Mouse (Mus musculus): ENCODE data around the gene Mdfi.
A peak's percentile ranks its signal among the peaks of the same experiment; 100 is the strongest.

Gene Mdfi

DNA sequence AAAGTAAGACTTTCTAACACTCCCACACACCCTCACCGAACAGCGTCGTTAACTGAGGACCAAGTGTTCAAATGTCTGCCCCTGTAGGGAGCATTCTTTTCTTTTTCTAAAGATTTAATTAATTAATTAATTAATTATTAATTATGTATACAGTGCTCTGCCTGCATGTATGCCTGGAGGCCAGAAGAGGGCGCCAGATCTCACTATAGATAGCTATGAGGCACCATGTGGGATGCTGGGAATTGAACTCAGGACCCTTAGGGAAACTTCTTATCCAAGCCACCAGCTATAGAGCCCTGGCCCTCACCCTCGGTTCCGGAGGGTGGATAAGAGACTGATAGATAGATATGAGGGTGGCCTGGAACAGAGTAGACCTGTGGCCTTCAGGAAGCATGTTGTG is 13.5 kb upstream of the Mdfi start:
- DNase-seq (ENCODE audit: low spot score in 2 of 2), result no peak

DNA sequence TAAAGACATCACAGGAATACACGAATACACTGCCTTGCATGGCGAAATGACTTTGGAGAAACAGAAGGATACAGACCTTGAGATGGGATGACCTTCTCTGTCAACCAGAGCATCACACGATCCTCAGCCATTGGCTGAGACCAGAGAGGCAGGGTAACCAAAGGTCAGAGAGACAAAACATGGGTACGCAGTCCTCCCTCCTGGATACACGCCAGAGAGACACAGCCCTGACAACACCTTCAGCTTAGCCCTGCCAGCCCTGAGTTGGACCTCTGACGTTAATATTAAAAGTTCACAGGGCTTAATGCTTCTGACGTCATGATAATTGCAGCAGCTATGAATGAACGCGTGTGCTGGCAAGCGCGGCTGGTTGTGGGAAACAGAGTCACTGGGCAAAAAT is 11.1 kb upstream of the Mdfi start:
- no peak for DNase-seq (ENCODE audit: low spot score in 2 of 2)

DNA sequence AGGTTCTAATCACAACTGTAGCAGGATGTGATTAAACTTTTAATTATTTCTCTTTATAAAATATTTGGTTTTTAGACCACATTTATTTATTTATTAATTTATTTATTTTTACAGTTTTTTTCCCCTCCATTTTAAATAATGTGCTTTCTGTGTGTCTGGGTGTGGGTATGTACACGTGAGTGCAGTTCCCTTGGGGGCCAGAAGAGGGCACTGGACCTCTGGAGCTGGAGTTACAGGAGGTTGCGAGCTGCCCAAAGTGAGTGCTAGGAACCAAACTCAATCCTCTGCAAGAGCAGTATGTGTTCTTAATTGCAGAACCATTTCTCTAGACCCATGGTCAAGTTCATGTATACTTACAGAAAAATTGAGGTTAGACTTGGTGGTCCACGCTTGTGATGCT is 9.0 kb upstream of the Mdfi start:
- DNase-seq (ENCODE audit: low spot score in 2 of 2), result no peak

DNA sequence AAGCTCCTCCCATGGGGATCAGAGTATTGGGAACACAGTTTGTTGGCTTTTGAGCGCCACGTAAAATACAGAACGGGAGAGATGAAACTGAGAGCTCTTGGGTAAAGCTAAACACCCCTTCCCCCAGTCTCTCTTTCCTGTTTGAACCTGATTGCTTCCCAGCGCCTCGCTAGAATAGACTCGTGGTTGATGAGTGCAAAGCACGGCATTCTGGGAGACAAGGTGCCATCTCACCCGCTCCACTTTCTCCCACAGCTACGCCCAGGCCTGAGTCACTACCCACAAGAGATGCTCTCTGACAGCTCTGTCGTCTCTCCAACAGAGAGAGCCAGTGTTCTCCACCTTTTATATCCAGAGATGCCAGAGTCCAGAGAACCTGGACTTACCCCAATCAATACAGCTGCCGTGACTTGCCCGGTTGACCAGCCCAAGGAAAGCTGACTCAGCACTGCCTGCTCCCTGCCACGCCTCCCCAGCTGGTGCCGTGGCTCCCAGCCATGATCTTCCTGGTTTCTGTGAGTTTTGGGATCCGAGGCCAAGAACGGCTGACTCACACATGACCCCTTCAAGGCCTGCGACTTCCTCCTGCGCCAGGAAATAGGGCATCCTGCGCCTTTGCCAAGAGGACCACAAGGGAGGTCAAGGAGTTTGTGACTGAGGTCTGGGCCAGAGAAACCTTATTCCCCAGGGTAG is 7.6 kb upstream of the Mdfi start:
- no peak for DNase-seq (ENCODE audit: low spot score in 2 of 2)

- DNase-seq (ENCODE audit: low spot score in 2 of 2), result no peak
Measured at GRCm38 (mm10) chr17:47841521-47841920, 7.0 kb upstream of the Mdfi start.

GRCm38 (mm10) chr17:47837808-47838207 is 3.3 kb upstream of the Mdfi start:
- DNase-seq (ENCODE audit: low spot score in 2 of 2), result no peak

DNA sequence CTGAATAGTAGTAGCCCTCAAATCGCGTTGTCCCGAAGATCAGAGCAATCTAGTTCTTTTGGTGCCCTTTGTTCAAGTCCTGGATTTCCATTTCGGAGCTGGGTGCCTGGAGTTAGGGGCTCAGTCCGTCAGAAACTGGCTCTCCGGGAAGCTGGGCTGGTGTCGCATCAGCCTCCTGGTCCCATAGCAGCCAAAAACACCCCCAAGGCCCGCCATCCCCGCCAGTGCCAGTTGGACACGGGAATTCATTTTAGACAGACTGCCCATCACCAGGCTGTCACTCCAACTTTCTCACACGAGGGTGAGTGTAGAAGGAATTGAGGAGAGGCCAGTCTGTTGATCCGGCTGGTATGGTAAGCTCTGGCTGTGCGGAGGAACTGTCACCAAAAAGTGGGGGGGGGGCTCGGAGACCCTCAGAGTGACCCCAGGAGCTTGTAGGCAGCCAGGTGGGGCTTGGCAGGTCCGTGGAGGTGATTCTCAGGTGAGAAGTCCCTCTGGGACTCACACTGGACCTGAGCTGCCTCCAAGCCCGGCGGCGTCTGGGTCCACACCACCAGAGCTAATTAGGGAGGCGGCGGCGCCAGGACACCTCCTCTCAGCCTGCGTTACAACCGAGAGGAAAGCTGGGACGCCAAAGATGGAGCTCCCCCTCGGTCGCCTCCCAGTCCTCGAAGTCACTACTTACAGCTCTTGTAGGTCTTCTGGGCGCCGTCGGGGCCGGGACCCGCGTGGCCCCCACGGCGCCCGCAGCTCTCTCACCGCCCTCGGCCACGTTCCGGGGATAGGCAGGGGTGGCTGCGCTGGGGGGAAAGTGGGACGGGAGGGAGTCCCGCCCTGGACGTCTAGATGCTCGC is 636 bp downstream of the Mdfi start:
- no peak for DNase-seq (ENCODE audit: low spot score in 2 of 2)

DNA sequence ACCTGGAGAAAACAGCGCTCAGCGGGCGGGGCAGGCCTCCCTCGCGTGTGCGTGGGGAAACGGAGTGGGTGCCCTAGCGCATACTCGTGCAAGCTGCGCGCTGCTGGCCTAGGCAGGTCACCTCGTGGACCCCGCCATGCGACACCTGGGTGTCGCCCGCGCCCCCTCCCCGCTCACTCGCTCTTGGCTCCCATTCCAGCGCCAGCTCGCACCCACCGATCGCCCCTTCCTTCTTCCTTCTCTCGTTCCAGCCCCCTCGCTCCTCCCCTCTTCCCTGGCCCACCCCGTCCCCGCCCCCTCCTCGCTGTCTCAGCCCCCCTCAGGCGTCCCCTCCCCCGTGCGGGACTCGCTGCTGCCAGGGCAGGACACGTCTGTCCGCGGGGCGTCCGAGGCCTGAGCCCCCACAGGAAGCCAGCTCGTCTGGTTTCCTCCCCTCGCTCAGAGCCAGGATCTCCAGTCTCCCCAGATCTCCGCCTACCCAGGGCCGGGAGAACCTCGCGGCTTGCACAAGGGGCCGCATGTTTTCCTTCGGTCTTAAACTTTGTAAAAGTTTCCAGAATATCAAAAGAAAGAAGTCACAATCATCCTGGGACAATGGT is 1.4 kb downstream of the Mdfi start:
- no peak for DNase-seq (ENCODE audit: low spot score in 2 of 2)

DNA sequence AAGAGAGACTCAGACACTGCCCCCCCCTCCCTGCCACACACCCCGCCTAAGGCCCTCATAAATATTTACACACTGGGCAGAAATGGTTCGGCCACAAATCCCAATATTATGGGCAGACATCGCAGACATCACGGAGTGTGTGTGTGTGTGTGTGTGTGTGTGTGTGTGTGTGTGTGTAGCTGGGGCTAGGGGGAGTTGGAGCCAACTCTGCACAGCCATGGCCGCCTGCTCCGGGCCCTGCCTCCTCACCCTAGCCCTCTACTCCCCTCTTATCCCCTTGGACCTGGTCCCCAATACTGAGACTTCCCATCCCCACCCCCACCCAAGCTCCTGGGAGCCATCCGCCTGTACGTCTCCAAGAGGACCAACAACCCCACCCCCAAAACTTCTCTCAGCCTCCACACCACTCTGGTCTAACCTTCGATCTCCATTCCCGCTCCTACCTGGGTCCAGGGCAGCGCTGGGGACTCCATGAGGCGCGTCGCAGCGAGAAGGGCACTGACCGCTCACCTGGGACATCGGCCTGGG is 1.9 kb downstream of the Mdfi start:
- DNase-seq (ENCODE audit: low spot score in 2 of 2), result no peak

- DNase-seq (ENCODE audit: low spot score in 2 of 2), result no peak
Measured at GRCm38 (mm10) chr17:47831772-47832171, 2.7 kb downstream of the Mdfi start.

- no peak for DNase-seq (ENCODE audit: low spot score in 2 of 2)
Measured at GRCm38 (mm10) chr17:47831161-47831560, 3.3 kb downstream of the Mdfi start.

GRCm38 (mm10) chr17:47821339-47821738 is 13.2 kb downstream of the Mdfi start:
- DNase-seq (ENCODE audit: low spot score in 2 of 2), result no peak

GRCm38 (mm10) chr17:47818038-47818725 is 16.3 kb downstream of the Mdfi start:
- DNase-seq (ENCODE audit: low spot score in 2 of 2), result no peak

DNA sequence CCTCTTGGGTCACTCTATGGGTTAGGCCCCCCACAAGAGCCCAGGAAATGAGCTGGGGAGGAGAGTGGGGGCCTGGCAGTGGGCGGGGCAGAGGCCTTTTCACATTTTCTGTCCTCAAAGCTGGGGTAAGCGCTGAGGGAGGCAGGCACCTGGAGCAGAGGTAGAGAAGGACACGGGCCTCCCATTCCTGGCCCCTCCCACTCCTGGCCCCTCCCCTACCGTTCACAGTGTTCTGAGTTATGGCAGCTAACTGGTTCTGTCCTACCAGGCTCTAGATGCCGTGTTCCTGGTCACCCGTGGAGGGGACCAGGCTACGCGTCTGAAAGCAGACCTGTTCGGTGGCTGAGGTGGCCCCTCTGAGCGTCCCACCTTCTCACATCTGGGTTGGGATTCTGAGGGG is 19.0 kb downstream of the Mdfi start:
- no peak for DNase-seq (ENCODE audit: low spot score in 2 of 2)

DNA sequence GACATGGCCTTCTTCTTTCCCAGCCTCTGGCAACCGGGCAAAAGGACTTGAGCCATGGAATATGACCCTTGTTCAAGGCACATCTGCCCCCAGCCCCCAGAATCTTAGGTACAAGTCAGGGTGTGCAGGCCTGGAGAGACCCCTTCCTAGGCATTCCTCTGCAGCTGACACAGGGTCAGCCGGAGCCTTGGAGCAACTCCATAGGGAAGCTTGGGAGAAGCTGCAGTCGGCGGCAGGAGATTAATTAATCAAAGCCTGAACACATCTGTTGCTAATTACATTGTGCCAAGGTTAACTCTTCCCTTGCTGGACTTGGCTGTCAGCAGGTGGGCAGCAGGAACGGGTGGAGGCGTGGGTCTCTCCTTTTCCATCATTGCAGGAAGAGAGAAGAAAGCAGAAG is 20.0 kb downstream of the Mdfi start:
- no peak for DNase-seq (ENCODE audit: low spot score in 2 of 2)

DNA sequence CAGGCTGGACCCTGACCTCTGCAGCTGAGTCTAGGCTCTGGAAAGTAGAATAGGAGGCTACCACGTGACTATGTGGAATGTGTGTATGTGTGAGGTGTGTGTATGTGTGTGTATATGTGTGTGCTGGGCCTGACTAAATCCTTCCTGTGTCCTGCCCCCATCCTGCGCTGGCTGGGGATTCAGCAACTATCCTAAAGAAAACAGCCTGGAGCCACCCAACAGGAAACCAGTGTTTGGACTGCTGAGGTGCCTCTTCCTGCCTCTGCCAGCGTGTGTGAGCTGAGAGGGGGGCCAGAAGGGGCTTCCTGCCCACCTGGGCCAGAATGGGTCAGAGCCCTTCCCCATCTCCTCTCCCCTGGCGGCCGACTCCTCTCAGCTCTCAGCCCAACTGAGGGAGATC is 20.9 kb downstream of the Mdfi start:
- peak; percentile 16 to 27 for DNase-seq (ENCODE audit: low spot score in 2 of 2)

DNA sequence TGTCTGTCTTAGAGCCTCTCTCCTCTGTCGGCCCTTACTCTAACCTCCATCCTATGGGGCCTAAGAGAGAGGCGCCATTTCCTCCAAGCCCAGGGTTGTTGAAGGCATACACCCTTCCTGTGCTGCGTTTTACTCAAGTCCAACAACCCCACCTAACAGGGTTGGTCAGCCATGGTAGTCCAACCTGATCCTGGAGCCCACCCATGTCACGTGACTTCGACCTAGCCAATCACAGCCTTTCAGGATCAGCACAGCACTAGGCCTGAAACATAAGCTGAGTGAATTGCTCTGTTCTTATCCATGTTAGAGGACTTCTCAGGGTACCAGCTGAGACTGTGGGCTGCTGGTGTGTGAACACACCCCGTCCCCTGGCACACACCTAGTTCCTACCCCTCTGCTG is 22.3 kb downstream of the Mdfi start:
- no peak for DNase-seq (ENCODE audit: low spot score in 2 of 2)

GRCm38 (mm10) chr17:47811265-47811800 is 23.2 kb downstream of the Mdfi start:
- DNase-seq (ENCODE audit: low spot score in 2 of 2), result no peak

DNA sequence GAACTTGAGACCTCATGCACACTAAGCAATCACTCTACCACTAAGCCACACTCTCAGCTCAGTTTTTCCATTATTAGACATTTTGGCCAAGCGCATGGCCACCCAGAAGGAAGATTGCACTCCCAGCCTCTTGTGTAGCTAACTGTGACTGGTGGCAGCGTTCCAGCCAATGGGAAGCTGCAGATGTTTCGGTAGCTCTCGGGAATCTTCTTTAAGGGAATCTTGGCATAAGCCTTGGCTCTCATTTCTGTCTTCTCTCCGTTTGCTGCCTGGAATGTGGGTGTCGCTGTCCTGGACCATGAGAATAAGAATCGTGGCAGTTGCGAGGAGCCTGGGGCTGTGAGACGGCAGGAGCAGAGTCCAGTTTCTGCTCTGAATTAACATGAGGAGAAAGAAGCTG is 28.3 kb downstream of the Mdfi start:
- DNase-seq (ENCODE audit: low spot score in 2 of 2), result no peak

DNA sequence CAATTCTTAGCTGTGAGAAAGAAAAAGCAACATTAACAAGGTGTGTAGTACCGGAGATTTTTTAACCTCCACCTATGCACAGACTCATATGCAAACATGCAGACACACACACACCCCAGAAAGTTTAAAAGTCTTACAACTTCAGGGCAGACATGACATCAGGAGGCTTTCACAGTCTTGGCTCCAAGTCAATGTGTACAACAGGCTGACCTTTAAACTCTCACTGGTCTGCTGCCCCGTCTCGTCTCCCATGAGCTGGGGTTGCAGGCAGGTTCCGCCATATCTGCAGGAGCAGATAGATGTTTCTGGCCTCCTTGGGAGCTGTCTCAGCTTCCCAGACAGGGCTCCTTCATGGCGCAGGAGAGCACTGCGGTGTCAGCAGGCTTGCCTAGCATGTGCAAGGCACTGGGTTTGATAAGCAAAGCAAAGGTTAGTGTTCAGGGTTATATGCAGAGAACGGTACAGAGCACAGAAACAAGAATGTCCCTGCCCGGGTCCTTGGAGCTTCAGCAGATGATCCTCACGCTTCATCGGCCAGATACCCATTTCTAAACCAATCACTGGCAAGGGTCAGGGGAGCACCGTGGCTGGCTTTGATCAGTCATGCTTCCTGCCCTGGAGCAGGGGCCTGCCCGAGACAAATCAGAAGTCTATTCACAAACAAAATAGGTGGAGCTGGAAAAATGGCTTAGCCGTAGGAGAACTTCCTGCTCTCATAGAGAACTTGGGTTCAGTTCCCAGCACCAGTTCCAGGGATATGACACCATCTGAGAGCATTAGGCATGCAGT is 29.2 kb downstream of the Mdfi start:
- no peak for DNase-seq (ENCODE audit: low spot score in 2 of 2)

DNA sequence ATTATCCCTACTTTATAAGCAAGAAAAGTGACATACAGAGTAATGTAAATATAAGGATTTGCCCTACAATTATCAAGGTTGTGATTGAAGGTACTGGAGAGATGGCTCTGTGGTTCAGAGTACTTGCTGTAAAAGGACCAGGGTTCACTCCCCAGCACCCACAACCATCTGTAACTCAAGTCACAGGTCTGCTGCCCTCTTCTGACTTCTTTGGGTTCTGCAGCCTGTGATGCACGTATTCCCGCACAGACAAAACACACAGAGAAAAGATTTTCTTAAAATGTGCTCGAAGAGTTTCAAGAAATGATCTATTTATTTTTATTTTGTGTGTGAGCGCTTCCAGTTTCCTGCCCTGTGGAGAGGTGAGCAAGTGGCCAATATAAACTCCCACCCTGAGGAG is 30.8 kb downstream of the Mdfi start:
- no peak for DNase-seq (ENCODE audit: low spot score in 2 of 2)

Data from thymus, postnatal 10 days (tissue).